Mouse (Mus musculus): ENCODE data around the gene Cenpv. TPM values are rescaled to one million over a fixed set of nuclear protein-coding genes. Genes with fewer than 3 reads are reported as not detected.

The Cenpv gene
- polyA plus RNA-seq, 1 experiment from 2014 or later, result 13.6 TPM

- no peaks in the 10 kb centered on the region for H3K36me3 ChIP-seq (ENCODE audit: control insufficient read depth, insufficient read depth, low read length)
- peaks cover 8% of the 10 kb centered on the region; the same call in 1 of the 2 replicates for H3K4me1 ChIP-seq (ENCODE audit: control insufficient read depth, insufficient read depth, low read length)
- H3K27me3 ChIP-seq (ENCODE audit: control insufficient read depth, insufficient read depth, low read length), result 0 out of 2 replicates have a peak, but pooled peaks cover 3% of the 10 kb centered on the region
- ATAC-seq (replicated peaks; ENCODE audit: insufficient number of reproducible peaks, low FRiP score, low TSS enrichment), result no peak
- H3K9ac ChIP-seq (ENCODE audit: low read depth, low read length), result no peak within 1 kb of the TSS
- H3K4me2 ChIP-seq, result peak within 1 kb of the TSS; percentile 99
- no peak within 1 kb of the TSS for H3K27ac ChIP-seq (ENCODE audit: low read depth, low read length)
- peak within 1 kb of the TSS; percentile 63 for H3K4me3 ChIP-seq (ENCODE audit: low read depth, low read length)
- no peaks in the 10 kb centered on the region for H3K9me3 ChIP-seq (replicated peaks; ENCODE audit: control insufficient read depth, low read length)
- 67% methylated on average over 6 of the region's 6 CpGs for WGBS (ENCODE audit: insufficient replicate concordance)
Measured at GRCm38 (mm10) chr11:62573959-62574702, 35.1 kb upstream of the Cenpv start, which contains the start of gene Trpv2. Gene Trpv2 (plus strand): TSS chr11:62574486.

- no peaks in the 10 kb centered on the region for H3K9me3 ChIP-seq (replicated peaks; ENCODE audit: control insufficient read depth, low read length)
- H3K9ac ChIP-seq (ENCODE audit: low read depth, low read length), result no peak overlapping the region
- H3K27ac ChIP-seq (ENCODE audit: low read depth, low read length), result no peak overlapping the region
- 75% methylated on average over 3 of the region's 3 CpGs for WGBS (ENCODE audit: insufficient replicate concordance)
- no peak overlapping the region for H3K4me3 ChIP-seq (ENCODE audit: low read depth, low read length)
- no peak overlapping the region for H3K4me2 ChIP-seq
- no peaks in the 10 kb centered on the region for H3K4me1 ChIP-seq (ENCODE audit: control insufficient read depth, insufficient read depth, low read length)
- no peaks in the 10 kb centered on the region for H3K27me3 ChIP-seq (ENCODE audit: control insufficient read depth, insufficient read depth, low read length)
- no peaks in the 10 kb centered on the region for H3K36me3 ChIP-seq (ENCODE audit: control insufficient read depth, insufficient read depth, low read length)
- no peak for ATAC-seq (replicated peaks; ENCODE audit: insufficient number of reproducible peaks, low FRiP score, low TSS enrichment)
Measured at GRCm38 (mm10) chr11:62568300-62568699, 29.2 kb upstream of the Cenpv start.

- no peak overlapping the region for H3K9ac ChIP-seq (ENCODE audit: low read depth, low read length)
- ATAC-seq (replicated peaks; ENCODE audit: insufficient number of reproducible peaks, low FRiP score, low TSS enrichment), result no peak
- no peaks in the 10 kb centered on the region for H3K36me3 ChIP-seq (ENCODE audit: control insufficient read depth, insufficient read depth, low read length)
- WGBS (ENCODE audit: insufficient replicate concordance), result 35% methylated on average over 1 of the region's 1 CpGs
- no peak overlapping the region for H3K27ac ChIP-seq (ENCODE audit: low read depth, low read length)
- H3K4me3 ChIP-seq (ENCODE audit: low read depth, low read length), result no peak overlapping the region
- H3K4me1 ChIP-seq (ENCODE audit: control insufficient read depth, insufficient read depth, low read length), result no peaks in the 10 kb centered on the region
- no peaks in the 10 kb centered on the region for H3K27me3 ChIP-seq (ENCODE audit: control insufficient read depth, insufficient read depth, low read length)
- H3K9me3 ChIP-seq (replicated peaks; ENCODE audit: control insufficient read depth, low read length), result no peaks in the 10 kb centered on the region
- H3K4me2 ChIP-seq, result no peak overlapping the region
Measured at GRCm38 (mm10) chr11:62566211-62566610, 27.1 kb upstream of the Cenpv start.

GRCm38 (mm10) chr11:62565747-62566146 is 26.7 kb upstream of the Cenpv start:
- Histone ChIP-seq H3K4me2 (no peak overlapping the region), H3K9ac (ENCODE audit: low read depth, low read length) (no peak overlapping the region), H3K27me3 (ENCODE audit: control insufficient read depth, insufficient read depth, low read length) (no peaks in the 10 kb centered on the region), H3K27ac (ENCODE audit: low read depth, low read length) (no peak overlapping the region), H3K36me3 (ENCODE audit: control insufficient read depth, insufficient read depth, low read length) (no peaks in the 10 kb centered on the region), H3K9me3 (replicated peaks; ENCODE audit: control insufficient read depth, low read length) (no peaks in the 10 kb centered on the region), H3K4me1 (ENCODE audit: control insufficient read depth, insufficient read depth, low read length) (no peaks in the 10 kb centered on the region), H3K4me3 (ENCODE audit: low read depth, low read length) (no peak overlapping the region)
- ATAC-seq (replicated peaks; ENCODE audit: insufficient number of reproducible peaks, low FRiP score, low TSS enrichment), result no peak
- 49% methylated on average over 7 of the region's 7 CpGs for WGBS (ENCODE audit: insufficient replicate concordance)

- no peak for ATAC-seq (replicated peaks; ENCODE audit: insufficient number of reproducible peaks, low FRiP score, low TSS enrichment)
- H3K4me1 ChIP-seq (ENCODE audit: control insufficient read depth, insufficient read depth, low read length), result peaks cover 5% of the 10 kb centered on the region; the same call in 1 of the 2 replicates
- no peaks in the 10 kb centered on the region for H3K27me3 ChIP-seq (ENCODE audit: control insufficient read depth, insufficient read depth, low read length)
- no peak overlapping the region for H3K27ac ChIP-seq (ENCODE audit: low read depth, low read length)
- no peaks in the 10 kb centered on the region for H3K9me3 ChIP-seq (replicated peaks; ENCODE audit: control insufficient read depth, low read length)
- WGBS (ENCODE audit: insufficient replicate concordance), result 78% methylated on average over 2 of the region's 2 CpGs
- H3K4me2 ChIP-seq, result no peak overlapping the region
- no peak overlapping the region for H3K4me3 ChIP-seq (ENCODE audit: low read depth, low read length)
- no peaks in the 10 kb centered on the region for H3K36me3 ChIP-seq (ENCODE audit: control insufficient read depth, insufficient read depth, low read length)
- no peak overlapping the region for H3K9ac ChIP-seq (ENCODE audit: low read depth, low read length)
Measured at GRCm38 (mm10) chr11:62563590-62563989, 24.5 kb upstream of the Cenpv start.

- ATAC-seq (replicated peaks; ENCODE audit: insufficient number of reproducible peaks, low FRiP score, low TSS enrichment), result no peak
- H3K27me3 ChIP-seq (ENCODE audit: control insufficient read depth, insufficient read depth, low read length), result no peaks in the 10 kb centered on the region
- peak overlapping the region; percentile 46; the same call in 1 of the 2 replicates for H3K9ac ChIP-seq (ENCODE audit: low read depth, low read length)
- H3K36me3 ChIP-seq (ENCODE audit: control insufficient read depth, insufficient read depth, low read length), result no peaks in the 10 kb centered on the region
- peaks cover 5% of the 10 kb centered on the region; the same call in 1 of the 2 replicates for H3K4me1 ChIP-seq (ENCODE audit: control insufficient read depth, insufficient read depth, low read length)
- peak overlapping the region; percentile 41 for H3K4me3 ChIP-seq (ENCODE audit: low read depth, low read length)
- no peaks in the 10 kb centered on the region for H3K9me3 ChIP-seq (replicated peaks; ENCODE audit: control insufficient read depth, low read length)
- H3K27ac ChIP-seq (ENCODE audit: low read depth, low read length), result no peak overlapping the region
- WGBS (ENCODE audit: insufficient replicate concordance), result 26% methylated on average over 43 of the region's 43 CpGs
- peak overlapping the region; percentile 79 for H3K4me2 ChIP-seq
Measured at GRCm38 (mm10) chr11:62560463-62561016, 21.5 kb upstream of the Cenpv start.

- H3K27me3 ChIP-seq (ENCODE audit: control insufficient read depth, insufficient read depth, low read length), result no peaks in the 10 kb centered on the region
- no peak overlapping the region for H3K27ac ChIP-seq (ENCODE audit: low read depth, low read length)
- H3K4me2 ChIP-seq, result no peak overlapping the region
- no peak for ATAC-seq (replicated peaks; ENCODE audit: insufficient number of reproducible peaks, low FRiP score, low TSS enrichment)
- 37% methylated on average over 6 of the region's 6 CpGs for WGBS (ENCODE audit: insufficient replicate concordance)
- H3K4me3 ChIP-seq (ENCODE audit: low read depth, low read length), result no peak overlapping the region
- no peaks in the 10 kb centered on the region for H3K36me3 ChIP-seq (ENCODE audit: control insufficient read depth, insufficient read depth, low read length)
- H3K9me3 ChIP-seq (replicated peaks; ENCODE audit: control insufficient read depth, low read length), result no peaks in the 10 kb centered on the region
- no peak overlapping the region for H3K9ac ChIP-seq (ENCODE audit: low read depth, low read length)
- H3K4me1 ChIP-seq (ENCODE audit: control insufficient read depth, insufficient read depth, low read length), result peaks cover 12% of the 10 kb centered on the region
Measured at GRCm38 (mm10) chr11:62558961-62559646, 20.0 kb upstream of the Cenpv start.

- Histone ChIP-seq H3K4me1 (ENCODE audit: control insufficient read depth, insufficient read depth, low read length) (peaks cover 22% of the 10 kb centered on the region), H3K9me3 (replicated peaks; ENCODE audit: control insufficient read depth, low read length) (no peaks in the 10 kb centered on the region), H3K27ac (ENCODE audit: low read depth, low read length) (no peak overlapping the region), H3K4me3 (ENCODE audit: low read depth, low read length) (no peak overlapping the region), H3K4me2 (no peak overlapping the region), H3K27me3 (ENCODE audit: control insufficient read depth, insufficient read depth, low read length) (no peaks in the 10 kb centered on the region), H3K9ac (ENCODE audit: low read depth, low read length) (no peak overlapping the region), H3K36me3 (ENCODE audit: control insufficient read depth, insufficient read depth, low read length) (peaks cover 8% of the 10 kb centered on the region; the same call in 1 of the 2 replicates)
- ATAC-seq (replicated peaks; ENCODE audit: insufficient number of reproducible peaks, low FRiP score, low TSS enrichment), result no peak
- 64% methylated on average over 2 of the region's 2 CpGs for WGBS (ENCODE audit: insufficient replicate concordance)
Measured at GRCm38 (mm10) chr11:62558152-62558551, 19.1 kb upstream of the Cenpv start.
